Mouse (Mus musculus) ovary, postnatal 36 days (tissue): ENCODE results near the gene Mrgpre.

Experiments
- DNase-seq: peaks from one replicate; pipeline ENCODE4 v3.0.0; 2022; ENCODE audit warnings: low spot score, mixed read lengths

The Mrgpre gene

GRCm38 (mm10) chr7:143783996-143784829, at the start of gene Mrgpre:
Gene Mrgpre, minus strand, starts transcription at chr7:143784500.
- DNase-seq: peak; percentile 72

- DNase-seq: no peak
Measured at GRCm38 (mm10) chr7:143833581-143834190, 49.4 kb upstream of the Mrgpre start.

- no peak for DNase-seq
Measured at GRCm38 (mm10) chr7:143832611-143833010, 48.3 kb upstream of the Mrgpre start.

- DNase-seq: peak; percentile 43
Measured at GRCm38 (mm10) chr7:143832196-143832595, 47.9 kb upstream of the Mrgpre start.

GRCm38 (mm10) chr7:143830399-143830798, 46.1 kb upstream of the Mrgpre start:
- no peak for DNase-seq

GRCm38 (mm10) chr7:143829504-143830331, 45.4 kb upstream of the Mrgpre start:
- peak; percentile 91 for DNase-seq

GRCm38 (mm10) chr7:143826985-143827384, 42.7 kb upstream of the Mrgpre start:
- no peak for DNase-seq

- DNase-seq: no peak
Measured at GRCm38 (mm10) chr7:143823266-143823605, 38.9 kb upstream of the Mrgpre start.

- DNase-seq: peak; percentile 100
Measured at GRCm38 (mm10) chr7:143822375-143823265, 38.3 kb upstream of the Mrgpre start, which contains the start of the genes Nadsyn1 and Dhcr7. Gene Nadsyn1, minus strand, starts transcription at chr7:143822849. Gene Dhcr7, plus strand, starts transcription at chr7:143823145.

GRCm38 (mm10) chr7:143821241-143821640, 36.9 kb upstream of the Mrgpre start:
- no peak for DNase-seq

GRCm38 (mm10) chr7:143819201-143819600, 34.9 kb upstream of the Mrgpre start:
- DNase-seq: no peak

- no peak for DNase-seq
Measured at GRCm38 (mm10) chr7:143808909-143809308, 24.6 kb upstream of the Mrgpre start.

- DNase-seq: no peak
Measured at GRCm38 (mm10) chr7:143805199-143805624, 20.9 kb upstream of the Mrgpre start.

GRCm38 (mm10) chr7:143801195-143802065, 17.1 kb upstream of the Mrgpre start:
- DNase-seq: no peak

- DNase-seq: no peak
Measured at GRCm38 (mm10) chr7:143800770-143801169, 16.5 kb upstream of the Mrgpre start.

GRCm38 (mm10) chr7:143798783-143799182, 14.5 kb upstream of the Mrgpre start:
- DNase-seq: no peak

- DNase-seq: peak; percentile 54
Measured at GRCm38 (mm10) chr7:143793121-143793520, 8.8 kb upstream of the Mrgpre start.

GRCm38 (mm10) chr7:143792336-143792985, 8.2 kb upstream of the Mrgpre start:
- DNase-seq: no peak

- no peak for DNase-seq
Measured at GRCm38 (mm10) chr7:143783378-143783995, 813 bp downstream of the Mrgpre start.
